Mouse (Mus musculus): ENCODE data around the gene Adamts20. TPM values are rescaled to one million over a fixed set of nuclear protein-coding genes. Genes with fewer than 3 reads are reported as not detected.
A peak's percentile ranks its signal among the peaks of the same experiment; 100 is the strongest.

The Adamts20 gene
- polyA plus RNA-seq, 1 experiment from 2014 or later, result 4.0 TPM

DNA sequence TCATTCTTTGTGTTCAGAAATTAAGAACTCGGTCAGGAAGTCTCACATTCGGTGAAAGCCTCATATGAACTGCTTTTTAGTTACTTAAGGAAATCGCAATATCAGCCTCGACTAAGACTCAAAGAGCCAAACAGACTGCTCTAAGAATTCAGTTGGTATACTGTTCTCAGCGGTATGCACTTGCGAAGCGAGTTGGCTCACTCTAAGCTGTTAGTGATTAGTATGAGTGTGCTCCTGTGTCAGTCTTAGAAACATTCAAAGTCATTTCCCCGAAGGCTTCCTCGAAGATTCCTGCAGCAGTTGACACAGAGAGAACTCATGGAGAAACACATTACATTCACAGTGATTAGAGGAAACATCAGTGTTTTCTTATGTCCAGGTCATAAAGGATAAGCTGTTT, 4.1 kb downstream of the Adamts20 start:
- Histone ChIP-seq H3K27ac (ENCODE audit: low read depth, low read length) (no peak overlapping the region), H3K9me3 (ENCODE audit: control insufficient read depth, low read length) (no peaks in the 10 kb centered on the region), H3K9ac (ENCODE audit: low read depth, low read length) (no peak overlapping the region), H3K4me1 (ENCODE audit: control insufficient read depth, insufficient read depth, low read length) (peaks cover 8% of the 10 kb centered on the region; the same call in 1 of the 2 replicates), H3K4me2 (replicated peaks; ENCODE audit: low read depth, low read length) (no peak overlapping the region), H3K4me3 (ENCODE audit: low read length) (no peak overlapping the region), H3K36me3 (ENCODE audit: control insufficient read depth, insufficient read depth, low read length) (no peaks in the 10 kb centered on the region), H3K27me3 (ENCODE audit: control insufficient read depth, insufficient read depth, low read length) (no peaks in the 10 kb centered on the region)
- no peak for ATAC-seq (ENCODE audit: low FRiP score, low TSS enrichment)
- 70% methylated on average over 9 of the region's 9 CpGs for WGBS

- no peak; the same call in 1 of the 2 replicates for ATAC-seq (ENCODE audit: low FRiP score, low TSS enrichment)
- H3K27me3 ChIP-seq (ENCODE audit: control insufficient read depth, insufficient read depth, low read length), result no peaks in the 10 kb centered on the region
- WGBS, result 17% methylated on average over 18 of the region's 18 CpGs
- no peaks in the 10 kb centered on the region for H3K36me3 ChIP-seq (ENCODE audit: control insufficient read depth, insufficient read depth, low read length)
- H3K4me1 ChIP-seq (ENCODE audit: control insufficient read depth, insufficient read depth, low read length), result peaks cover 8% of the 10 kb centered on the region; the same call in 1 of the 2 replicates
- 0 out of 2 replicates have a peak overlapping the region, but pooled peaks have one; percentile 1 for H3K4me2 ChIP-seq (replicated peaks; ENCODE audit: low read depth, low read length)
- no peak overlapping the region for H3K9ac ChIP-seq (ENCODE audit: low read depth, low read length)
- H3K27ac ChIP-seq (ENCODE audit: low read depth, low read length), result no peak overlapping the region
- no peak overlapping the region for H3K4me3 ChIP-seq (ENCODE audit: low read length)
- H3K9me3 ChIP-seq (ENCODE audit: control insufficient read depth, low read length), result no peaks in the 10 kb centered on the region
Measured at GRCm38 (mm10) chr15:94457636-94458390, 7.4 kb downstream of the Adamts20 start.

DNA sequence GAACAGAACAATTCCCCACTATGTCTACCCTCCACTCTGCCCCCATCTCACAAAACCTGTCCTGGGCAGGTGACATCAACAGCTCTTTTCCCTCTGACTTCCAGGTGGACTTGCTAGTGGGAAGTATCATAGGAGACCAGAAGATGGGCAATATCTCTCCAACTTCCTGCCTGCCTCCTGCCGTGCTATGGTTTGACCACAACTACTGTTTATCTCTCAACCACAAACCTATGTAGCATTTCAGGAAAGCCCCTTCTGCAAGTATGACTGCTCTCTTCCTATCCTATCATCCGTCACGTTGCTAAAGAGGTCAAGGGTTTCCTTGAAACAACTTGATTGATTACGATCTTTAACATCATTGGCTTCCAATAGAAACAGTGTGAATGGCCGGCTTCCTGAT, 12.4 kb downstream of the Adamts20 start:
- Histone ChIP-seq H3K9me3 (ENCODE audit: control insufficient read depth, low read length) (no peaks in the 10 kb centered on the region), H3K36me3 (ENCODE audit: control insufficient read depth, insufficient read depth, low read length) (no peaks in the 10 kb centered on the region), H3K27ac (ENCODE audit: low read depth, low read length) (no peak overlapping the region), H3K27me3 (ENCODE audit: control insufficient read depth, insufficient read depth, low read length) (no peaks in the 10 kb centered on the region), H3K9ac (ENCODE audit: low read depth, low read length) (no peak overlapping the region), H3K4me3 (ENCODE audit: low read length) (no peak overlapping the region), H3K4me2 (replicated peaks; ENCODE audit: low read depth, low read length) (no peak overlapping the region), H3K4me1 (ENCODE audit: control insufficient read depth, insufficient read depth, low read length) (peaks cover 3% of the 10 kb centered on the region; the same call in 1 of the 2 replicates)
- ATAC-seq (ENCODE audit: low FRiP score, low TSS enrichment), result no peak
- WGBS, result 74% methylated on average over 5 of the region's 5 CpGs

GRCm38 (mm10) chr15:94451600-94451999, 13.6 kb downstream of the Adamts20 start:
- Histone ChIP-seq H3K27me3 (ENCODE audit: control insufficient read depth, insufficient read depth, low read length) (no peaks in the 10 kb centered on the region), H3K4me2 (replicated peaks; ENCODE audit: low read depth, low read length) (no peak overlapping the region), H3K9ac (ENCODE audit: low read depth, low read length) (no peak overlapping the region), H3K4me3 (ENCODE audit: low read length) (no peak overlapping the region), H3K27ac (ENCODE audit: low read depth, low read length) (no peak overlapping the region), H3K4me1 (ENCODE audit: control insufficient read depth, insufficient read depth, low read length) (no peaks in the 10 kb centered on the region), H3K36me3 (ENCODE audit: control insufficient read depth, insufficient read depth, low read length) (no peaks in the 10 kb centered on the region), H3K9me3 (ENCODE audit: control insufficient read depth, low read length) (no peaks in the 10 kb centered on the region)
- WGBS, result 85% methylated on average over 8 of the region's 8 CpGs
- ATAC-seq (ENCODE audit: low FRiP score, low TSS enrichment), result no peak

GRCm38 (mm10) chr15:94444437-94445136, 20.6 kb downstream of the Adamts20 start:
- no peak overlapping the region for H3K9ac ChIP-seq (ENCODE audit: low read depth, low read length)
- WGBS, result 45% methylated on average over 8 of the region's 8 CpGs
- H3K27ac ChIP-seq (ENCODE audit: low read depth, low read length), result peak overlapping the region; percentile 73; the same call in 1 of the 2 replicates
- no peaks in the 10 kb centered on the region for H3K36me3 ChIP-seq (ENCODE audit: control insufficient read depth, insufficient read depth, low read length)
- peak; percentile 86 for ATAC-seq (ENCODE audit: low FRiP score, low TSS enrichment)
- H3K4me1 ChIP-seq (ENCODE audit: control insufficient read depth, insufficient read depth, low read length), result peaks cover 8% of the 10 kb centered on the region; the same call in 1 of the 2 replicates
- no peak overlapping the region for H3K4me2 ChIP-seq (replicated peaks; ENCODE audit: low read depth, low read length)
- H3K4me3 ChIP-seq (ENCODE audit: low read length), result no peak overlapping the region
- H3K27me3 ChIP-seq (ENCODE audit: control insufficient read depth, insufficient read depth, low read length), result no peaks in the 10 kb centered on the region
- H3K9me3 ChIP-seq (ENCODE audit: control insufficient read depth, low read length), result no peaks in the 10 kb centered on the region

- WGBS, result 52% methylated on average over 11 of the region's 11 CpGs
- Histone ChIP-seq H3K4me2 (replicated peaks; ENCODE audit: low read depth, low read length) (no peak overlapping the region), H3K4me3 (ENCODE audit: low read length) (no peak overlapping the region), H3K27ac (ENCODE audit: low read depth, low read length) (peak overlapping the region; percentile 38; the same call in 1 of the 2 replicates), H3K9me3 (ENCODE audit: control insufficient read depth, low read length) (no peaks in the 10 kb centered on the region), H3K4me1 (ENCODE audit: control insufficient read depth, insufficient read depth, low read length) (peaks cover 8% of the 10 kb centered on the region; the same call in 1 of the 2 replicates), H3K9ac (ENCODE audit: low read depth, low read length) (no peak overlapping the region), H3K27me3 (ENCODE audit: control insufficient read depth, insufficient read depth, low read length) (no peaks in the 10 kb centered on the region), H3K36me3 (ENCODE audit: control insufficient read depth, insufficient read depth, low read length) (no peaks in the 10 kb centered on the region)
- ATAC-seq (ENCODE audit: low FRiP score, low TSS enrichment), result no peak
Measured at GRCm38 (mm10) chr15:94444043-94444436, 21.2 kb downstream of the Adamts20 start.

DNA sequence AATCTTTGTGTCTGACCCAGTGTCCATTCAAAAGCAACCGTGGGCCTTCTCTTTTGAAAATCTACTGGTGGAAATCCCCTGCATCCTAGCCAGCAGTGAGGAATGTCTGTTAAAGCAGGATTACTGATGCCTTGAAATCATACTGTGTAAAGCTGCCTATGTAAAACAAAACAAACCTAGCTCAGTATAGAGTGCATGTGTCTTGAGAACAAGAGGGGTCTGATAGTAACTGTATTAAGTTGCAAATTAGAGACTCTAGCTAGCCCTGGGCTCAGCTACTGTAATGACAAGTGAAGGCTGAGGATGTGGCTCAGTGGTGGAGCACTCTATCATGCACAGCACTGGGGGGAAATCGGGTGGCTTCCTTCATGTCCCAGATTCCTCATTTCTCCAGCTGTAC, 22.2 kb downstream of the Adamts20 start:
- Histone ChIP-seq H3K9ac (ENCODE audit: low read depth, low read length) (no peak overlapping the region), H3K4me1 (ENCODE audit: control insufficient read depth, insufficient read depth, low read length) (peaks cover 8% of the 10 kb centered on the region; the same call in 1 of the 2 replicates), H3K27me3 (ENCODE audit: control insufficient read depth, insufficient read depth, low read length) (no peaks in the 10 kb centered on the region), H3K9me3 (ENCODE audit: control insufficient read depth, low read length) (no peaks in the 10 kb centered on the region), H3K36me3 (ENCODE audit: control insufficient read depth, insufficient read depth, low read length) (no peaks in the 10 kb centered on the region), H3K27ac (ENCODE audit: low read depth, low read length) (no peak overlapping the region), H3K4me2 (replicated peaks; ENCODE audit: low read depth, low read length) (no peak overlapping the region), H3K4me3 (ENCODE audit: low read length) (no peak overlapping the region)
- WGBS, result 63% methylated on average over 2 of the region's 2 CpGs
- peak; percentile 32; the same call in 1 of the 2 replicates for ATAC-seq (ENCODE audit: low FRiP score, low TSS enrichment)

DNA sequence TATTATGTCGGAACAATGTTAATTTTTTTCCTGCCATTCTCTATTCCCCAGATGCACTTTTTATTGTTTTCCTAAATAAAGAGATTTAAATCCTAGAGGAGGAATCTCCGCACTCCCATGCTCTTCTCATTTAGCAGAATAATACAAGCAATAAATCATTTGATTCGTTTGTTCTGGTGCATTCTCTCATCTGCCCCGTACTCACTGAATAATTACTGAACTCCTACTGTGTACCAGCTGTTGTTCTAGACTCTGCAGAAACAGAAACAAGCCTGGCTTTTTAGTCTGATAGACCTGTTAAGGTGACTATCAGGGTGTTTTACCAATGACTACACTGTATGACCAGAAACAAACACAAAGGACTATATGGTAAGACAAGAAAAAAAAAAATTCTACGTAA, 29.7 kb downstream of the Adamts20 start:
- Histone ChIP-seq H3K9me3 (ENCODE audit: control insufficient read depth, low read length) (no peaks in the 10 kb centered on the region), H3K27ac (ENCODE audit: low read depth, low read length) (no peak overlapping the region), H3K9ac (ENCODE audit: low read depth, low read length) (no peak overlapping the region), H3K4me3 (ENCODE audit: low read length) (no peak overlapping the region), H3K27me3 (ENCODE audit: control insufficient read depth, insufficient read depth, low read length) (no peaks in the 10 kb centered on the region), H3K36me3 (ENCODE audit: control insufficient read depth, insufficient read depth, low read length) (no peaks in the 10 kb centered on the region), H3K4me2 (replicated peaks; ENCODE audit: low read depth, low read length) (no peak overlapping the region), H3K4me1 (ENCODE audit: control insufficient read depth, insufficient read depth, low read length) (no peaks in the 10 kb centered on the region)
- no peak for ATAC-seq (ENCODE audit: low FRiP score, low TSS enrichment)
- 58% methylated on average over 5 of the region's 5 CpGs for WGBS

Data from kidney, embryonic 14.5 days (tissue).